Mouse (Mus musculus) liver, adult (tissue): ENCODE data around the gene Stk17b.

Experiments used
- GATA4 ChIP-seq: IDR thresholded peaks from 2 replicates; pipeline ENCODE4 v1.6.1; 2014; ENCODE audit warnings: mild to moderate bottlenecking, low read length; ENCODE audit not compliant: insufficient replicate concordance

The Stk17b gene

GRCm38 (mm10) chr1:53796271-53796670, 11.2 kb upstream of the Stk17b start:
- TF ChIP-seq GATA4: no peak

- TF ChIP-seq GATA4: no peak
Observed at GRCm38 (mm10) chr1:53795591-53795990, 10.6 kb upstream of the Stk17b start.

GRCm38 (mm10) chr1:53795081-53795480, 10.1 kb upstream of the Stk17b start:
- no peak for TF ChIP-seq GATA4

GRCm38 (mm10) chr1:53794279-53794678, 9.3 kb upstream of the Stk17b start:
- no peak for TF ChIP-seq GATA4

- no peak for TF ChIP-seq GATA4
Observed at GRCm38 (mm10) chr1:53791343-53791742, 6.3 kb upstream of the Stk17b start.

- TF ChIP-seq GATA4: no peak
Observed at GRCm38 (mm10) chr1:53784291-53784720, 718 bp downstream of the Stk17b start.

GRCm38 (mm10) chr1:53782956-53783355, 2.1 kb downstream of the Stk17b start:
- no peak for TF ChIP-seq GATA4

GRCm38 (mm10) chr1:53782079-53782478, 2.9 kb downstream of the Stk17b start:
- no peak for TF ChIP-seq GATA4

- TF ChIP-seq GATA4: no peak
Observed at GRCm38 (mm10) chr1:53781311-53781710, 3.7 kb downstream of the Stk17b start.

GRCm38 (mm10) chr1:53776176-53776905, 8.7 kb downstream of the Stk17b start:
- no peak for TF ChIP-seq GATA4

GRCm38 (mm10) chr1:53775545-53775944, 9.5 kb downstream of the Stk17b start:
- TF ChIP-seq GATA4: no peak

- TF ChIP-seq GATA4: no peak
Observed at GRCm38 (mm10) chr1:53775036-53775435, 10.0 kb downstream of the Stk17b start.

GRCm38 (mm10) chr1:53774571-53774970, 10.5 kb downstream of the Stk17b start:
- TF ChIP-seq GATA4: no peak

GRCm38 (mm10) chr1:53773994-53774393, 11.0 kb downstream of the Stk17b start:
- no peak for TF ChIP-seq GATA4

- TF ChIP-seq GATA4: no peak
Observed at GRCm38 (mm10) chr1:53772967-53773366, 12.1 kb downstream of the Stk17b start.

- no peak for TF ChIP-seq GATA4
Observed at GRCm38 (mm10) chr1:53771476-53771875, 13.5 kb downstream of the Stk17b start.

- TF ChIP-seq GATA4: no peak
Observed at GRCm38 (mm10) chr1:53766112-53766511, 18.9 kb downstream of the Stk17b start.
